Mouse (Mus musculus) spleen, adult 12 weeks (tissue): ENCODE data around the gene Rbm10.

Experiments used
- DNase-seq: peaks from one replicate; pipeline ENCODE4 v3.0.0; 2022; ENCODE audit warnings: low spot score

Rbm10 gene

GRCm38 (mm10) chrX:20617176-20617902, at the start of gene Rbm10, which contains the start of gene Ndufb11:
Gene Rbm10, plus strand, starts transcription at chrX:20617503.
Gene Ndufb11, minus strand, starts transcription at chrX:20617619.
- peak; percentile 69 for DNase-seq

GRCm38 (mm10) chrX:20571024-20571423, 46.3 kb upstream of the Rbm10 start:
- no peak for DNase-seq

- no peak for DNase-seq
These were observed 44.6 kb upstream of the Rbm10 start for GRCm38 (mm10) chrX:20572683-20573082.

GRCm38 (mm10) chrX:20573927-20574326, 43.4 kb upstream of the Rbm10 start:
- DNase-seq: no peak

GRCm38 (mm10) chrX:20587968-20588367, 29.3 kb upstream of the Rbm10 start:
- no peak for DNase-seq

- no peak for DNase-seq
These were observed 8.8 kb upstream of the Rbm10 start for GRCm38 (mm10) chrX:20608500-20608899.

GRCm38 (mm10) chrX:20616861-20617175, 485 bp upstream of the Rbm10 start:
- no peak for DNase-seq

GRCm38 (mm10) chrX:20617903-20618399, 648 bp downstream of the Rbm10 start:
- DNase-seq: no peak

- DNase-seq: no peak
These were observed 20.8 kb downstream of the Rbm10 start for GRCm38 (mm10) chrX:20638141-20638540.

GRCm38 (mm10) chrX:20644780-20645179, 27.5 kb downstream of the Rbm10 start:
- DNase-seq: no peak

- no peak for DNase-seq
These were observed 40.3 kb downstream of the Rbm10 start for GRCm38 (mm10) chrX:20657593-20657992.

- peak; percentile 61 for DNase-seq
These were observed 40.8 kb downstream of the Rbm10 start, which contains the start of gene Uba1 for GRCm38 (mm10) chrX:20658026-20658652. Gene Uba1, plus strand, starts transcription at chrX:20658326.

- DNase-seq: no peak
These were observed 41.6 kb downstream of the Rbm10 start for GRCm38 (mm10) chrX:20658891-20659406.

GRCm38 (mm10) chrX:20662317-20662715, 45.0 kb downstream of the Rbm10 start:
- DNase-seq: no peak

GRCm38 (mm10) chrX:20662716-20663443, 45.6 kb downstream of the Rbm10 start:
- DNase-seq: peak; percentile 74

GRCm38 (mm10) chrX:20663444-20663790, 46.1 kb downstream of the Rbm10 start:
- no peak for DNase-seq

- DNase-seq: peak; percentile 72
These were observed 70.3 kb downstream of the Rbm10 start, which contains the start of gene Cdk16 for GRCm38 (mm10) chrX:20687519-20688067. Gene Cdk16, plus strand, starts transcription at chrX:20687954.

GRCm38 (mm10) chrX:20688068-20688547, 70.8 kb downstream of the Rbm10 start:
- DNase-seq: peak; percentile 74

- DNase-seq: peak; percentile 25
These were observed 71.3 kb downstream of the Rbm10 start for GRCm38 (mm10) chrX:20688615-20689014.

GRCm38 (mm10) chrX:20691566-20691965, 74.3 kb downstream of the Rbm10 start:
- no peak for DNase-seq

GRCm38 (mm10) chrX:20692616-20693015, 75.3 kb downstream of the Rbm10 start:
- DNase-seq: no peak

GRCm38 (mm10) chrX:20695842-20696241, 78.5 kb downstream of the Rbm10 start:
- DNase-seq: no peak
